Mouse (Mus musculus) C2C12 (cell line): ENCODE results near the gene Heg1. TPM values are rescaled to one million over a fixed set of nuclear protein-coding genes. Genes with fewer than 3 reads are reported as not detected.

Experiments used
- H3K27me3 ChIP-seq: one replicate; pipeline ENCODE4 v1.6.1; 2011; ENCODE audit not compliant: control insufficient read depth, insufficient read depth, insufficient read length
- H3K36me3 ChIP-seq: one replicate; pipeline ENCODE4 v1.6.1; 2011; ENCODE audit not compliant: control insufficient read depth, insufficient read depth
- H3K4me3 ChIP-seq: one replicate; pipeline ENCODE4 v1.5.1; 2011; ENCODE audit warnings: mild to moderate bottlenecking, control low read depth; ENCODE audit not compliant: poor library complexity, insufficient read depth, severe bottlenecking
- H3K79me2 ChIP-seq: one replicate; pipeline ENCODE4 v1.6.1; 2011; ENCODE audit not compliant: control insufficient read depth, insufficient read depth
- H3K79me3 ChIP-seq: one replicate; pipeline ENCODE4 v1.6.1; 2011; ENCODE audit warnings: low read depth, control low read depth
- H3ac ChIP-seq: one replicate; pipeline ENCODE3; 2011; ENCODE audit warnings: low read depth; ENCODE audit not compliant: control insufficient read depth, insufficient read length
- CEBPB ChIP-seq: IDR thresholded peaks from one replicate; pipeline ENCODE4 v1.6.1; 2011; ENCODE audit warnings: low read depth, mild to moderate bottlenecking, control low read depth, moderate library complexity
- CTCF ChIP-seq: IDR thresholded peaks from one replicate; pipeline ENCODE4 v1.5.1; 2011; ENCODE audit not compliant: control insufficient read depth, insufficient read depth, insufficient read length
- FOSL1 ChIP-seq: IDR thresholded peaks from one replicate; pipeline ENCODE4 v1.8.0; 2011; ENCODE audit warnings: mild to moderate bottlenecking, low read length; ENCODE audit not compliant: poor library complexity, insufficient read depth, severe bottlenecking
- MAX ChIP-seq: IDR thresholded peaks from one replicate; pipeline ENCODE4 v1.6.1; 2011; ENCODE audit warnings: mild to moderate bottlenecking, control low read depth
- MYOD1 ChIP-seq: IDR thresholded peaks from one replicate; pipeline ENCODE4 v1.6.1; 2011; ENCODE audit warnings: low read depth; ENCODE audit not compliant: control insufficient read depth, insufficient read length
- MYOG ChIP-seq: IDR thresholded peaks from one replicate; pipeline ENCODE4 v1.6.1; 2011; ENCODE audit not compliant: control insufficient read depth, insufficient read length; ENCODE audit errors: extremely low read depth
- USF1 ChIP-seq: IDR thresholded peaks from one replicate; pipeline ENCODE4 v1.6.1; 2011; ENCODE audit warnings: low read depth, mild to moderate bottlenecking, control low read depth, moderate library complexity
- polyA plus RNA-seq: library from polyadenylated mRNA; unstranded; fragments of >200 nt; fragmentation: generic; extraction: Trizol; gene quantifications from one replicate; pipeline ENCODE4 v1.2.1, GENCODE M21; 2012; ENCODE audit warnings: missing spikeins

Gene Heg1
- polyA plus RNA-seq, 1 experiment, result 4.4 TPM

GRCm38 (mm10) chr16:33658121-33658520 is 26.0 kb upstream of the Heg1 start:
- Histone ChIP-seq H3K36me3 (no peaks in the 10 kb centered on the region), H3ac (no peak overlapping the region), H3K79me3 (no peaks in the 10 kb centered on the region), H3K79me2 (no peaks in the 10 kb centered on the region), H3K27me3 (no peaks in the 10 kb centered on the region), H3K4me3 (no peak overlapping the region)
- no peak for TF ChIP-seq MYOD1

GRCm38 (mm10) chr16:33659521-33659920 is 24.6 kb upstream of the Heg1 start:
- no peaks in the 10 kb centered on the region for H3K36me3 ChIP-seq
- no peak overlapping the region for H3K4me3 ChIP-seq
- no peak for TF ChIP-seq MYOG
- no peak for TF ChIP-seq MAX
- no peak for TF ChIP-seq CEBPB
- no peak for TF ChIP-seq MYOD1
- no peak for TF ChIP-seq FOSL1
- TF ChIP-seq USF1, result no peak
- TF ChIP-seq CTCF, result no peak
- no peak overlapping the region for H3ac ChIP-seq
- no peaks in the 10 kb centered on the region for H3K27me3 ChIP-seq
- no peaks in the 10 kb centered on the region for H3K79me3 ChIP-seq
- no peaks in the 10 kb centered on the region for H3K79me2 ChIP-seq

- Histone ChIP-seq H3K4me3 (no peak overlapping the region), H3K79me2 (no peaks in the 10 kb centered on the region), H3K79me3 (no peaks in the 10 kb centered on the region), H3K27me3 (no peaks in the 10 kb centered on the region), H3ac (no peak overlapping the region), H3K36me3 (no peaks in the 10 kb centered on the region)
- no peak for TF ChIP-seq CTCF
- TF ChIP-seq MYOG, result no peak
- TF ChIP-seq MYOD1, result no peak
- TF ChIP-seq USF1, result no peak
- no peak for TF ChIP-seq CEBPB
- no peak for TF ChIP-seq FOSL1
- TF ChIP-seq MAX, result no peak
Measured at GRCm38 (mm10) chr16:33660125-33660524, 24.0 kb upstream of the Heg1 start.

- no peak for TF ChIP-seq MYOD1
- no peak for TF ChIP-seq CEBPB
- no peak for TF ChIP-seq FOSL1
- no peak for TF ChIP-seq MYOG
- no peak for TF ChIP-seq CTCF
- TF ChIP-seq USF1, result no peak
- TF ChIP-seq MAX, result no peak
- H3K79me2 ChIP-seq, result no peaks in the 10 kb centered on the region
- no peaks in the 10 kb centered on the region for H3K27me3 ChIP-seq
- no peaks in the 10 kb centered on the region for H3K36me3 ChIP-seq
- H3ac ChIP-seq, result no peak overlapping the region
- H3K4me3 ChIP-seq, result no peak overlapping the region
- H3K79me3 ChIP-seq, result no peaks in the 10 kb centered on the region
Measured at GRCm38 (mm10) chr16:33662841-33663240, 21.3 kb upstream of the Heg1 start.

- H3K27me3 ChIP-seq, result no peaks in the 10 kb centered on the region
- H3K4me3 ChIP-seq, result no peak overlapping the region
- H3K79me3 ChIP-seq, result no peaks in the 10 kb centered on the region
- H3ac ChIP-seq, result no peak overlapping the region
- TF ChIP-seq MYOG (no peak), CEBPB (no peak)
- no peaks in the 10 kb centered on the region for H3K79me2 ChIP-seq
- no peaks in the 10 kb centered on the region for H3K36me3 ChIP-seq
Measured at GRCm38 (mm10) chr16:33666226-33666625, 17.9 kb upstream of the Heg1 start.

- Histone ChIP-seq H3ac (no peak overlapping the region), H3K36me3 (no peaks in the 10 kb centered on the region), H3K27me3 (no peaks in the 10 kb centered on the region), H3K79me2 (no peaks in the 10 kb centered on the region), H3K79me3 (no peaks in the 10 kb centered on the region), H3K4me3 (no peak overlapping the region)
- TF ChIP-seq MYOG (no peak), FOSL1 (peak; percentile 76), MYOD1 (peak; percentile 90), CTCF (no peak), MAX (no peak), CEBPB (peak; percentile 77)
Measured at GRCm38 (mm10) chr16:33666985-33667538, 17.1 kb upstream of the Heg1 start.
